Mouse (Mus musculus): Measurements from ENCODE around the gene Klhl9. TPM values are rescaled to one million over a fixed set of nuclear protein-coding genes. Genes with fewer than 3 reads are reported as not detected.

The Klhl9 gene
- total and polyA plus RNA-seq, 2 experiments = 9.8 to 68.1 TPM

DNA sequence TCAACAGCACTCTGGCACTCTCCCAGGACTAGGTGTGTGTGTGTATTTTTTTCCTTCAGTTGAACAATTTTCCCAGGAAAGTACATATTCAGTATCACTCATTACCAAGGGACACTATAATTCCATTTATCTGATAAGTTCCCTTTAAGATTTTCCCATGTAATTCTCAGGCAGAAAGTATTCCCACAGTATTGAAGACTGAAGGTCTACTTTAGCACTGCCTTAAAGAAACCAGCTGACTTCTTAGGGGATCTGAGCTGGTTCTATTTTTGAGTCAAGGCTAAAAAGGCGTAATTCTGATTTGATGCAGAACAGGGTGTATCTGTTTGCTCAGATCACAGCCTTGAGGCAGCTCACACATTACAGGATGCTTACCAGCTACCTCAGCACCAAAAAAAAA lies 3.5 kb downstream of the Klhl9 start:
- no peak for TF ChIP-seq CTCF (IDR thresholded peaks at IDR 0.05; ENCODE audit: low read depth, low read length)
- TF ChIP-seq POLR2A (IDR thresholded peaks at IDR 0.05; ENCODE audit: extremely low read depth, insufficient read depth, low read length) = no peak
- H3K4me1 ChIP-seq (ENCODE audit: control insufficient read depth, insufficient read depth, low read length) = peaks cover 26% of the 10 kb centered on the region
- peak; percentile 79 for DNase-seq (ENCODE audit: extremely low read depth, low read depth, low spot score)
- 3% methylated on average over 1 of the region's 1 CpGs for WGBS
- 0 out of 2 replicates have a peak overlapping the region, but pooled peaks have one; percentile 29 for H3K4me3 ChIP-seq (ENCODE audit: insufficient read depth, low read depth, low read length)
- peaks cover 21% of the 10 kb centered on the region for H3K36me3 ChIP-seq (ENCODE audit: control insufficient read depth, insufficient read depth, low read length)
- peaks cover 19% of the 10 kb centered on the region; the same call in 1 of the 2 replicates for H3K79me2 ChIP-seq (ENCODE audit: control insufficient read depth, insufficient read depth, low read length)
- H3K27ac ChIP-seq (replicated peaks; ENCODE audit: insufficient read depth, low read depth, low read length) = no peak overlapping the region
- no peaks in the 10 kb centered on the region for H3K27me3 ChIP-seq (ENCODE audit: control insufficient read depth, insufficient read depth, low read length)
- peak overlapping the region; percentile 53; the same call in 1 of the 2 replicates for H3K9ac ChIP-seq (ENCODE audit: low read depth, low read length)

DNA sequence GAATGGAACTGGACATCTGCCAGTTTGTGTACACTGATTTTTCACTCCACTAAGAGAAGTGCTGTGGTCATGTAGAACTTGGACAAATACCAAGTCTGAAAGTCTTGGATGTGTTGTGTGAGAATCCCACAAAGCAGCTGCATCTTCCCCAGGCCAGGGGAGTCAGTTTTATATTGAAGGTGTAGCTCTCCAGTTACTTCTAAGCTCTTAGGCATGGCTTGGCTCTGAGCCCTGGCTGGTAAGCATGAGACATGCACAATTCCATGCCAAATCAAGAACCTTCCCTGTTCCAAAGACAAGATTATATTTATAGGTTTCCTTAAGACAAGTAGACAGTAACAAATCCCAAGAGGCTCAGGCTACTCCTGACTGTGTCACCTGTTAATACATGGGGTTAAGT lies 7.2 kb downstream of the Klhl9 start:
- H3K4me1 ChIP-seq (ENCODE audit: control insufficient read depth, insufficient read depth, low read length) = peaks cover 16% of the 10 kb centered on the region
- TF ChIP-seq POLR2A (IDR thresholded peaks at IDR 0.05; ENCODE audit: extremely low read depth, insufficient read depth, low read length) = no peak
- TF ChIP-seq CTCF (IDR thresholded peaks at IDR 0.05; ENCODE audit: low read depth, low read length) = no peak
- H3K36me3 ChIP-seq (ENCODE audit: control insufficient read depth, insufficient read depth, low read length) = peaks cover 19% of the 10 kb centered on the region
- no peak overlapping the region for H3K27ac ChIP-seq (replicated peaks; ENCODE audit: insufficient read depth, low read depth, low read length)
- peaks cover 7% of the 10 kb centered on the region; the same call in 1 of the 2 replicates for H3K79me2 ChIP-seq (ENCODE audit: control insufficient read depth, insufficient read depth, low read length)
- no peak for DNase-seq (ENCODE audit: extremely low read depth, low read depth, low spot score)
- H3K9ac ChIP-seq (ENCODE audit: low read depth, low read length) = no peak overlapping the region
- H3K27me3 ChIP-seq (ENCODE audit: control insufficient read depth, insufficient read depth, low read length) = no peaks in the 10 kb centered on the region
- no peak overlapping the region for H3K4me3 ChIP-seq (ENCODE audit: insufficient read depth, low read depth, low read length)

- WGBS = 59% methylated on average over 1 of the region's 1 CpGs
- no peak for TF ChIP-seq CTCF (IDR thresholded peaks at IDR 0.05; ENCODE audit: low read depth, low read length)
- TF ChIP-seq POLR2A (IDR thresholded peaks at IDR 0.05; ENCODE audit: extremely low read depth, insufficient read depth, low read length) = no peak
Measured at GRCm38 (mm10) chr4:88714281-88714680, 8.0 kb downstream of the Klhl9 start.

DNA sequence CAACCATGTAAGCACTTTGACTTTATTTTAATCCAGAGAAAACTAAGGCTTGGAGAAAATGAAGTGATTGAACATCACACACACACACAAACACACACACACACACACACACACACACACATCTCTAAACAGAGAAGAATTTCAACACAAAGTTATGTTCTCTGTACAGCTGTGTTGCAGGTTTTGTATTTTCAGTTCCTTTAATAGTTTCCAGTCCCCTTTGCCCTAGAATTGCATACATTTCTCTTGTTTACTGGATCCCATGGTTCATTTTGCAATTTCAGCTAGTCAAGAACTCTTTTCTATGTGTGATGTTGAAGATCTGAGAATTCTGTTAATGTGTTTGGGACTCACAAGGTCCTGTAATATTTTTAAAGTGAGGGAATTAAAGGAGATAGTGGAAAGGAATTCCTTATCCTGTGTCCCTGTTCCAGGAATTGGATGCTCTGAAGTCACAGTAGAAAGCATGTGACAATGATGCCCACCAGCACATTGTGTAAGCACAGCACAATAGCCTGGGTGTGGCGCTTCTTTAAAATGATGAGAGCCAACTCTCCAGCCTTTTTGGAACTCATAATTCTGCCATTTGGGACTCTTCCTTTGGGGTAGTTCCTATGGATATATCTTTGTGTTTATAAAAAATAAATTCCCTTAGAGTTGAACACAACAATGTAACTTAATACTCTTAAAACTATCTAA lies 15.0 kb downstream of the Klhl9 start:
- no peak overlapping the region for H3K27ac ChIP-seq (replicated peaks; ENCODE audit: insufficient read depth, low read depth, low read length)
- 90% methylated on average over 1 of the region's 1 CpGs for whole genome bisulfite sequencing
- no peak for TF ChIP-seq POLR2A (IDR thresholded peaks at IDR 0.05; ENCODE audit: extremely low read depth, insufficient read depth, low read length)
- no peak for TF ChIP-seq CTCF (IDR thresholded peaks at IDR 0.05; ENCODE audit: low read depth, low read length)

More at GRCm38 (mm10) chr4:88714281-88714680, 8.0 kb downstream of the Klhl9 start:
- no peak overlapping the region for H3K9ac ChIP-seq (ENCODE audit: low read depth, low read length)
- H3K27ac ChIP-seq (replicated peaks; ENCODE audit: insufficient read depth, low read depth, low read length) = no peak overlapping the region
- no peak for DNase-seq (ENCODE audit: extremely low read depth, low read depth, low spot score)
- no peaks in the 10 kb centered on the region for H3K27me3 ChIP-seq (ENCODE audit: control insufficient read depth, insufficient read depth, low read length)
- H3K4me3 ChIP-seq (ENCODE audit: insufficient read depth, low read depth, low read length) = no peak overlapping the region
- H3K79me2 ChIP-seq (ENCODE audit: control insufficient read depth, insufficient read depth, low read length) = peaks cover 7% of the 10 kb centered on the region; the same call in 1 of the 2 replicates
- peaks cover 12% of the 10 kb centered on the region for H3K4me1 ChIP-seq (ENCODE audit: control insufficient read depth, insufficient read depth, low read length)
- H3K36me3 ChIP-seq (ENCODE audit: control insufficient read depth, insufficient read depth, low read length) = peaks cover 17% of the 10 kb centered on the region

DNA sequence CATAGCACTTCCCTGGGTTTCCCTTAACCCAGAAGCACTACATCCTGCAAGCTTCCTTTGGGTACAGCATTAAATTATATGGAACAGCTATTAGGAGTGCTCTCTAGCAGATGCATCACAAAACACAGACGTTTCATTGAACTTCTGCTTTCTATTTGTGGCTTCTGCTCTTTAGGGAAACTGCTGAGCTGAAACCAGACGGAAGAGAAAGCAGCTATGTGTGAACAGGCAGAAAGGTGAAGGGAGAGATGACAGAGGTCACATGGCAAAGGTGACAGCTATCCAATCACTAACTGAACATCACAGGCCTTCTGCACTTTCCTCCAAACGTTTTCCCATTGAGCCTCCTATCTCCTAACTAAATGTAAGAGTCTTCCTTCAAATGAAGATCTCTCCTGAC lies 16.3 kb downstream of the Klhl9 start:
- Histone ChIP-seq H3K27ac (replicated peaks; ENCODE audit: insufficient read depth, low read depth, low read length) (no peak overlapping the region), H3K4me1 (ENCODE audit: control insufficient read depth, insufficient read depth, low read length) (no peaks in the 10 kb centered on the region; the same call in 1 of the 2 replicates), H3K79me2 (ENCODE audit: control insufficient read depth, insufficient read depth, low read length) (no peaks in the 10 kb centered on the region), H3K36me3 (ENCODE audit: control insufficient read depth, insufficient read depth, low read length) (no peaks in the 10 kb centered on the region; the same call in 1 of the 2 replicates), H3K4me3 (ENCODE audit: insufficient read depth, low read depth, low read length) (no peak overlapping the region), H3K27me3 (ENCODE audit: control insufficient read depth, insufficient read depth, low read length) (no peaks in the 10 kb centered on the region), H3K9ac (ENCODE audit: low read depth, low read length) (no peak overlapping the region)
- TF ChIP-seq CTCF (IDR thresholded peaks at IDR 0.05; ENCODE audit: low read depth, low read length) (no peak), POLR2A (IDR thresholded peaks at IDR 0.05; ENCODE audit: extremely low read depth, insufficient read depth, low read length) (no peak)
- DNase-seq (ENCODE audit: extremely low read depth, low read depth, low spot score) = no peak
- WGBS = 35% methylated on average over 3 of the region's 3 CpGs

More for the DNA sequence above, 15.0 kb downstream of the Klhl9 start:
- no peaks in the 10 kb centered on the region for H3K79me2 ChIP-seq (ENCODE audit: control insufficient read depth, insufficient read depth, low read length)
- no peaks in the 10 kb centered on the region for H3K27me3 ChIP-seq (ENCODE audit: control insufficient read depth, insufficient read depth, low read length)
- DNase-seq (ENCODE audit: extremely low read depth, low read depth, low spot score) = peak; percentile 33
- H3K4me3 ChIP-seq (ENCODE audit: insufficient read depth, low read depth, low read length) = no peak overlapping the region
- no peak overlapping the region for H3K9ac ChIP-seq (ENCODE audit: low read depth, low read length)
- H3K36me3 ChIP-seq (ENCODE audit: control insufficient read depth, insufficient read depth, low read length) = no peaks in the 10 kb centered on the region; the same call in 1 of the 2 replicates
- H3K4me1 ChIP-seq (ENCODE audit: control insufficient read depth, insufficient read depth, low read length) = no peaks in the 10 kb centered on the region; the same call in 1 of the 2 replicates

GRCm38 (mm10) chr4:88699301-88699700 lies 23.0 kb downstream of the Klhl9 start:
- no peak overlapping the region for H3K4me3 ChIP-seq (ENCODE audit: insufficient read depth, low read depth, low read length)
- H3K9ac ChIP-seq (ENCODE audit: low read depth, low read length) = no peak overlapping the region
- TF ChIP-seq POLR2A (IDR thresholded peaks at IDR 0.05; ENCODE audit: extremely low read depth, insufficient read depth, low read length) (no peak), CTCF (IDR thresholded peaks at IDR 0.05; ENCODE audit: low read depth, low read length) (no peak)
- H3K27me3 ChIP-seq (ENCODE audit: control insufficient read depth, insufficient read depth, low read length) = no peaks in the 10 kb centered on the region
- no peaks in the 10 kb centered on the region for H3K4me1 ChIP-seq (ENCODE audit: control insufficient read depth, insufficient read depth, low read length)
- DNase-seq (ENCODE audit: extremely low read depth, low read depth, low spot score) = no peak
- H3K36me3 ChIP-seq (ENCODE audit: control insufficient read depth, insufficient read depth, low read length) = no peaks in the 10 kb centered on the region
- 81% methylated on average over 1 of the region's 1 CpGs for WGBS
- no peak overlapping the region for H3K27ac ChIP-seq (replicated peaks; ENCODE audit: insufficient read depth, low read depth, low read length)
- H3K79me2 ChIP-seq (ENCODE audit: control insufficient read depth, insufficient read depth, low read length) = no peaks in the 10 kb centered on the region

Measured in liver, adult 2 months (tissue).